Mouse (Mus musculus) embryonic fibroblast, embryonic 13.5 days (primary cell): Measurements from ENCODE around the gene Tmem35b. TPM values are rescaled to one million over a fixed set of nuclear protein-coding genes. Genes with fewer than 3 reads are reported as not detected.

ENCODE experiments used
- H3K27ac ChIP-seq: 2 replicates; pipeline ENCODE4 v1.5.1; 2012; ENCODE audit warnings: low read length, control low read depth, inconsistent platforms; ENCODE audit not compliant: insufficient read depth
- H3K4me1 ChIP-seq: 2 replicates; pipeline ENCODE4 v1.6.1; 2011; ENCODE audit warnings: low read length; ENCODE audit not compliant: control insufficient read depth, insufficient read depth
- H3K4me3 ChIP-seq: 2 replicates; pipeline ENCODE4 v1.5.1; 2011; ENCODE audit warnings: mild to moderate bottlenecking, control low read depth, low read length; ENCODE audit not compliant: insufficient read depth
- CTCF ChIP-seq: IDR thresholded peaks from 2 replicates; pipeline ENCODE4 v1.5.1; 2011; ENCODE audit warnings: mild to moderate bottlenecking, control low read depth, low read length, moderate library complexity, borderline replicate concordance; ENCODE audit not compliant: insufficient read depth
- POLR2A ChIP-seq: IDR thresholded peaks from 2 replicates; pipeline ENCODE4 v1.6.1; 2011; ENCODE audit warnings: low read depth, mild to moderate bottlenecking, control low read depth, low read length, moderate library complexity
- polyA plus RNA-seq: library from polyadenylated mRNA; stranded (reverse); fragments of >200 nt; gene quantifications from 2 replicates; pipeline ENCODE4 v1.2.4, GENCODE M21; 2011; ENCODE audit warnings: low read depth; ENCODE audit not compliant: missing spikeins, insufficient read length

Gene Tmem35b
- polyA plus RNA-seq, 1 experiment, result 7.3 TPM

DNA sequence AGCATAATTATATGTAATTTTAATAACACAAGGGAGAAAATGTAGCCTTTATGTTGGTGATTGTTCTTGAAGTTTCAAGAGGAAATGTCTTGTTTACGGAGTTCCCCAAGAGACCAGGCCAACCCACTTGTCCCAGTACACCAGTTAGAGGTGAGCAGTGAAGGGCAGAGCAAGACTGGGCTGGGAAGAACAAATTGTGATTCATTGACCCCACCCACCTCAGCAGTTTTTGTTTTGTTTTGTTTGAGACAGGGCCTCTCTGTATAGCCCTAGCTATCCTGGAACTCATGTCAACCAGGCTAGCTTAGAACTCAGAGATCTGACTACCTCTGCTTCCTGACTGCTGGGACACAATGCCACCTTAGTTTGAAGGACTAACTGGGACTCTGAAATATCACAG is 840 bp downstream of the Tmem35b start:
- Histone ChIP-seq H3K27ac (no peak overlapping the region), H3K4me3 (no peak overlapping the region), H3K4me1 (no peaks in the 10 kb centered on the region)
- no peak for TF ChIP-seq POLR2A
- no peak for TF ChIP-seq CTCF

DNA sequence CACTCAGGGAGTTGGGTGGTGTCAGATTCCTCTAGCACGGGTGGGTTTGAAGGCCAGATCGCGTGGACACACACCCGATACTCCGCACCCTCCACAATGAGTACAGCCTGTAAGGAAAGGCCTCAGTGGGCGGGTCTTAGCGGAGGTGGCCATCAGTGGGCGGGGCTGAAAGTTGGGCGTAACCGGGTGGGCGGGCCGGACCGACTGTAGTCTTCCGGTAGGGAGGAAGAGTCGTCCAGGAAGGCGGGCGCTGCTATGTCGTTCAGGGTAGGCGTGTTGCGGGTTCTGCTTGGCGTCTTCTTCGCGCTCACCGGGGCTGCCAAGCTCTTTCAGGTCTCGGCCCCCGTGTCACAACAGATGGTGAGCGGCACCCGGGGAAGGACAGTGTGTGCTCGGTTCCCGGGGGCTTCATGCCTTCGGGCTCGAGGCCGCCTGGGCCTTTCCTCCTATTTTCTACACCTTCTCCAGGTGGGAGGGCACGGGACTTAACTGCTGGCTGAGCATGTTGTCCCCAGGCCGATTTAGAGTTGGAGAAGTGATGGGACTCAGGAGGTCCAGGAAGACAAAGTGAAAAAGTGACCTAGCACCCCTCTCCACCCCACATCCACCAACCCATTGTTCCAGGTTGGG is 2.5 kb downstream of the Tmem35b start:
- H3K4me1 ChIP-seq, result no peaks in the 10 kb centered on the region
- H3K27ac ChIP-seq, result no peak overlapping the region

DNA sequence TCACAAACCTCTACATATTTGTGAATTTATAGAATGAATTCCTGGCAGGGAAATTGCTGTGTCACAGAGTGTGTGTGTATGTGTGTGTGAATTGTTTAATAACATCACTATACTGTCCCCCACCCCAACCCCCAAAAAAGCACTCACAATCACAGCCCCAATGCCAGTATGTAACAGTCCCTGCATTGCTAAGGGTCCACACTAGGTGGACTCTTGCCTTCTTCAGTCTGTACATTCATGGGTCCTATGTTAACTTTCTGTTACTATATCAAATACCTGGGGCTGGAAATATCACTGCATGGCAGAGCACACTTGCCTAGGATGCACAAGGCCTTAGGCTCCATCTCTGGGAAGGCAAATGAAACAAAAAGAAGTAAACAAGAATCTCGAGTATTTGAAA is 11.2 kb downstream of the Tmem35b start:
- Histone ChIP-seq H3K4me1 (no peaks in the 10 kb centered on the region), H3K4me3 (no peak overlapping the region), H3K27ac (no peak overlapping the region)
- TF ChIP-seq CTCF (no peak), POLR2A (no peak)

More for the DNA sequence above, 2.5 kb downstream of the Tmem35b start:
- no peak for TF ChIP-seq CTCF
- peak; percentile 72 for TF ChIP-seq POLR2A
- peak overlapping the region; percentile 77 for H3K4me3 ChIP-seq

DNA sequence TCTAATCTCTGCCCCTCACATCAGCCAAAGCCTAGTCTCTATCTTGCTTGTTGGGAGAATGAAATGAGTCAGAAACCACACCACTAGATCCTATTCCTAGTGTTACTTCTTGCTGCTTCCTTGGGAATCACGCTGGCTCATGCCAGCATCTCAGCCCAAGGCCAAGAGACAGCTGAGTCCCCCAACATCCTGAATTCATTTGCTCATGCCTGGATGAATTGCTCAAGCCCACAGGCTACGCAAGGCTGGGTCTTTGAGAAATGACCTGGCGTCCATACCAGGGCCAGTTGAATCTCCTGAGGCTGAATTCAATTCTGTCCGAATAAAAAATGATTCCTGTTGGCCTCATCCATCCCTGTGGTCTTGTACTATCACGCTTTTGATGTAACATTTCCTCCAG is 14.1 kb downstream of the Tmem35b start:
- Histone ChIP-seq H3K4me3 (no peak overlapping the region), H3K27ac (no peak overlapping the region), H3K4me1 (no peaks in the 10 kb centered on the region)
- TF ChIP-seq CTCF (no peak), POLR2A (no peak)

DNA sequence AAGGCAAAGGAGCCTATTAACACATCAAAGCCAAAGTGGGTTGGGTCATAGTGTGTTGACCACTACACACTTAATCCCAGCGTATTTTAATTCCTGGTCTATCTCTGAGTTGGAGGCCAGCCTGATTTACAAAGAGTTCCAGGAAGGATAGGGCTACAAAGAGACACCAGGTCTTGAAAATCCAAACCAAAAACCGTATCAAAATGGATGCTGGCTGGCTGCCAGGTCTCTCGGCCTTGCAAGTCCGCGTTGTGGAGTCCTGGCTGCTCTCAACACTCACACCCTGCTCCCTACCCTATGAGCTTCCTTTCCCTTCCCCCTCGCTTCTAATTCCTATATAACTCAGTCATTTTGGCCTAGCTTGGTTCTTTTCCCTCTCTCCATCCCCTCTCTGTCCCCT is 15.0 kb downstream of the Tmem35b start:
- no peak for TF ChIP-seq POLR2A
- no peak for TF ChIP-seq CTCF
- Histone ChIP-seq H3K4me1 (no peaks in the 10 kb centered on the region), H3K4me3 (no peak overlapping the region), H3K27ac (no peak overlapping the region)

DNA sequence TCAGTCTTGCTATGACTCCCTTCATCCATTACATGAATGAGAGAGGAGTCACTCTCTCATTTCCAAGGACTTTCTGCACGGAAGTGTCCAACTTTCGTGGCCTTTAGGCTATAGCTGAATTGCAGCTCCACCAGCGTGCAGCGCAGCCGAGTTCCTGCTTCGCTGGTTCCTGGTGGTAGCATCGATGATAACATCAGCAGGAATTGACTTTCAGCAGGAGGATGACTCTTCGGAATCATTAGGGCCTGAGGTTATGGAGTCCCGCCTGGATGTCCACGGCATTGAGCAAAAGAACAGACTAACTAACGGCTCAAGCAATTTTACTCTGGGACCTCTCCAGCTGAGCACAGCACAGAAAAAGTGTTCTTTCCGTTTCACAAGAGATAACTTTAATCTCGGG is 26.5 kb downstream of the Tmem35b start:
- Histone ChIP-seq H3K4me3 (no peak overlapping the region), H3K27ac (no peak overlapping the region), H3K4me1 (no peaks in the 10 kb centered on the region)
- TF ChIP-seq CTCF (no peak), POLR2A (no peak)

DNA sequence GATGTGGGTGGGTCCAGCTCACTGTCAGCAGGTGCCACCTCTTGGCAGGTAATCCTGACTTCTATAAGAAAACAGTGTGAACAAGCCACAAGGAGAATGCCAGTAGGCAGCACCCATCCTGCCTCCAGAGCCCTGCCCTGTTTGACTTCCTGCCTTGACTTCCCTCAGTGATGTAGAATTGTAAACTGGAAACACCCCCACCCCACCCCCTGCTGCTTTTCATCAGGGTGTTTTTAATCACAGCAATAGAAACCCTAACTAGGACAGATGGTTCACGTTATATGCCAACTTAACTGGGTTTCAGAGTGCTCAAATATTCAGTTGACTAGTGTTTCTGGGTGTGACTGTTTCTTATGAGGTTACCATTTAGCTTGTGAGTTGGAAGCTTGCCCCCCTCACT is 29.9 kb downstream of the Tmem35b start:
- TF ChIP-seq CTCF (no peak), POLR2A (no peak)
- H3K4me1 ChIP-seq, result no peaks in the 10 kb centered on the region
- no peak overlapping the region for H3K4me3 ChIP-seq
- no peak overlapping the region for H3K27ac ChIP-seq

DNA sequence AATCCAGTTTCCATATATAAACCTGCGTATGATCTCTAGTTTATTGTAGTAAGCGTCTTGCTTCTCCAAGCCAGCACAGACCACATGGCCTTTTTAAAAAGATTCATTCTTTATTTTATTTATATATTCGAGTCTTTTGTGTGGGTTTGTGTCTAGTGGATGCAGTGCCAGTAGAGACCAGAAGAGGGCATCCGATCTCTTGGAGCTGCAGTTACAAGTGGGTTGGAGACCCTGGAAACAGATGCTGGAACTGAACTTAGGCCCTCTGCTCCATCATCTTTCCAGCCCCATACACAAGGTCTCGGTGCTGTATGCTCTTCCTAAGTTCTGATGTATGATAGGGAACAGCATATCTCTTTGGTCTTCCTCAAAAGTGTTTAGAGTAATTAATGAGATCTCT is 32.3 kb downstream of the Tmem35b start:
- Histone ChIP-seq H3K4me3 (no peak overlapping the region), H3K27ac (no peak overlapping the region), H3K4me1 (no peaks in the 10 kb centered on the region)
- TF ChIP-seq CTCF (no peak), POLR2A (no peak)

DNA sequence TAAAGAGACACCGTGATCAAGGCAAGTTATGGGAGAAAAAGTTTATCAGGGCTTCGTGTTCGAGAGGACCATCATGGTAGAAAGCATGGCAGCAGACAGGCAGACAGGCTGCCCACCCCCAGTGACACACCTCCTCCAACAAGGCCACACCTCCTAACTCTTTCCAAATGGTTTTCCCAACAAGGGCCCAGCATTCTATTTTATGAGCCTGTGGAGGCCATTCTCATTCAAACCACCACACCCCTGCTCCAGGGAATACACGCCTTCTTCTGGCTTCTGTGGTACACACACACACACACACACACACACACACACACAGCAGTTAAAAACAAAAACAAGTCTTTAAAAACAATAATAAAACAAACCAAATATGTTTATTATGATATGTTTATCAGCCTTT is 34.3 kb downstream of the Tmem35b start:
- H3K4me1 ChIP-seq, result no peaks in the 10 kb centered on the region
- H3K27ac ChIP-seq, result no peak overlapping the region
- no peak overlapping the region for H3K4me3 ChIP-seq
- no peak for TF ChIP-seq CTCF
- no peak for TF ChIP-seq POLR2A

DNA sequence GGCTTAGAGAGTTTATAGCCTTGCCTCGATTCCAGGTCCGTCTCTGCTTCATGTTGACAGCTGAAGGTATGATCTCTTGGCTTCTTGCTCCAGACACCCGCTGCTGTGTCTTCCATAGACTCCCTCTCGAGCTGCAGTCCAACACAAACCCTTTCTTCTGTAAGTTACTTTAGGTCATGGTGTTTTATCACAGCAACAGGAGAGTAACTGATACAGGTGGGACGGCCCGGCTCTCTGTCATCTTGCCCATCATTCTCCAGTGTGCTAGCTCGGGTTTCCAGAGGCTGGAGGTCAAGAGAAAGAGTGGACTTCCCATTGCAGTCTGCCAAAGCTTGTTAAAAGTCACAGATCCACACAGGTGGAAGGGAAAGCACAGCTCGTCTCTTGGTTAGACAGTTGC is 40.4 kb downstream of the Tmem35b start:
- Histone ChIP-seq H3K4me1 (no peaks in the 10 kb centered on the region), H3K27ac (no peak overlapping the region), H3K4me3 (no peak overlapping the region)
- no peak for TF ChIP-seq CTCF
- TF ChIP-seq POLR2A, result no peak
